Mouse (Mus musculus): ENCODE measurements around the gene Acsm2.

DNA sequence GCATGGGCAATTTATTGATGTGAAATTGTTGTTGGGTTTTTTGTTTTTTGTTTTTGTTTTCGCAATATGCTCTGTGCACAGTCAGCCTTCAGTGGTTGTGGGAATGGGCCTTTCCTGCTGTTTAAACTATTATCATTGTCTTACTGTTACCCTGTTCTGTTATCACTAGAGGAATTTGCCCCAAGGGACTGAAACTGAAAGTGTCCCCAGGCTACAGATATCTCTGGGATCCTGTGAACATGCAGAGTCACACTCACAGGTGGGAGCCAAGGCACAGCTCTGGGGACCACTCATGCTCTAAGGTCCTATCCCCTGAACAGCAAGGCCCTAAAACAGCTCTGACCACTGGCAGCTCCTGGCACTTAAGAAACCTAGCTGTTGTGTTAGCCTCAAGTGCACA, 27.0 kb upstream of the Acsm2 start:
- TF ChIP-seq CTCF (IDR thresholded peaks at IDR 0.05; ENCODE audit: low read depth) (no peak), EP300 (IDR thresholded peaks at IDR 0.05; ENCODE audit: low read depth) (no peak)

Data from liver, postnatal 0 days (tissue).